Mouse (Mus musculus) layer of hippocampus, adult 8-10 months (tissue): Measurements from ENCODE around the gene Atoh7. TPM values are rescaled to one million over a fixed set of nuclear protein-coding genes. Genes with fewer than 3 reads are reported as not detected.
"Not testable (repeated sequence)": the region's sequence is repeated elsewhere in the genome, so short reads cannot be mapped to it uniquely, and the experiment has no call there.

Experiments
- DNase-seq, 2 experiments: peaks; one replicate each; pipeline ENCODE4 v3.0.0; 2022; ENCODE audit warnings: low spot score in 2 of 2
- total RNA-seq, 4 experiments: library from RNA; stranded (reverse); gene quantifications; 2 replicates each; pipeline ENCODE4 v1.2.4; 2022

Atoh7 gene
- total RNA-seq, result 1 to 10 TPM; 1.4 to 3.5 (median 2.0) TPM

- no peak for DNase-seq
These were observed at the start of gene Atoh7 for GRCm38 (mm10) chr10:63099521-63099920. Gene Atoh7, plus strand, starts transcription at chr10:63099651.

- no peak for DNase-seq
These were observed 48.2 kb upstream of the Atoh7 start for GRCm38 (mm10) chr10:63051267-63051666.

- DNase-seq, result no peak
These were observed 47.4 kb upstream of the Atoh7 start for GRCm38 (mm10) chr10:63052011-63052410.

GRCm38 (mm10) chr10:63053007-63053406 lies 46.4 kb upstream of the Atoh7 start:
- no peak for DNase-seq

- not testable (repeated sequence) for DNase-seq
These were observed 45.4 kb upstream of the Atoh7 start for GRCm38 (mm10) chr10:63054071-63054470.

- no peak for DNase-seq
These were observed 44.9 kb upstream of the Atoh7 start for GRCm38 (mm10) chr10:63054586-63054985.

GRCm38 (mm10) chr10:63056966-63057750 lies 42.3 kb upstream of the Atoh7 start:
- no peak for DNase-seq

- no peak for DNase-seq
These were observed 39.6 kb upstream of the Atoh7 start, which contains the start of gene Pbld1 for GRCm38 (mm10) chr10:63059862-63060261. Gene Pbld1, plus strand, starts transcription at chr10:63060162.

- no peak for DNase-seq
These were observed 39.0 kb upstream of the Atoh7 start for GRCm38 (mm10) chr10:63060406-63060805.

GRCm38 (mm10) chr10:63061266-63061665 lies 38.2 kb upstream of the Atoh7 start:
- no peak for DNase-seq

GRCm38 (mm10) chr10:63062696-63063095 lies 36.8 kb upstream of the Atoh7 start:
- DNase-seq, result no peak

GRCm38 (mm10) chr10:63063365-63063764 lies 36.1 kb upstream of the Atoh7 start:
- no peak for DNase-seq

GRCm38 (mm10) chr10:63064516-63064915 lies 34.9 kb upstream of the Atoh7 start:
- DNase-seq, result no peak

GRCm38 (mm10) chr10:63065561-63065960 lies 33.9 kb upstream of the Atoh7 start:
- DNase-seq, result no peak

GRCm38 (mm10) chr10:63065988-63066387 lies 33.5 kb upstream of the Atoh7 start:
- DNase-seq, result peak; percentile 40 to 82

GRCm38 (mm10) chr10:63086304-63086703 lies 13.1 kb upstream of the Atoh7 start:
- no peak for DNase-seq

- DNase-seq, result no peak
These were observed 10.2 kb upstream of the Atoh7 start for GRCm38 (mm10) chr10:63089103-63089757.

GRCm38 (mm10) chr10:63089758-63090571 lies 9.5 kb upstream of the Atoh7 start:
- no peak for DNase-seq

- no peak for DNase-seq
These were observed 7.5 kb upstream of the Atoh7 start for GRCm38 (mm10) chr10:63091915-63092314.

- no peak for DNase-seq
These were observed 6.6 kb upstream of the Atoh7 start for GRCm38 (mm10) chr10:63092616-63093550.

GRCm38 (mm10) chr10:63096757-63097156 lies 2.7 kb upstream of the Atoh7 start:
- DNase-seq, result no peak
